Mouse (Mus musculus): ENCODE data around the gene 1700029I15Rik.
A peak's percentile ranks its signal among the peaks of the same experiment; 100 is the strongest.

The 1700029I15Rik gene

DNA sequence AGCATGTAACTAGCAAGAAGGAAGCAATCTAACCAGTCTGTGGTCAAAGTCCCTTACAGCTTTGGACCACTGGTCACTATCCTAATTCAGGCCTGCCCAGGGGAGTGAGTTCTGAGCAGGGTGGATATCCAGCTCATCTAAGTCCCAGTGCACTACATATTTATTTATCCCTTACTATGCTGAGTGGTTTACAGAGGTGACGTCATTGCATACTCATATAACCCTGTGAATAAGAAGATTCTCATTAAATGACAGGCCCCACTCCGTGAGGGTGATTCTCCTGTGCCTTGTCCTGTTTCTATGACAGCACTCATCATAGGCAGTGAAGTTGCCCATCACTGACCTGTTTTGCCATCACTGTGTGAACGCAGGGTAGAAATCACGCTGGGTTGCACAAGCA, 43.0 kb downstream of the 1700029I15Rik start:
- DNase-seq (ENCODE audit: low read depth, low spot score), result no peak

DNA sequence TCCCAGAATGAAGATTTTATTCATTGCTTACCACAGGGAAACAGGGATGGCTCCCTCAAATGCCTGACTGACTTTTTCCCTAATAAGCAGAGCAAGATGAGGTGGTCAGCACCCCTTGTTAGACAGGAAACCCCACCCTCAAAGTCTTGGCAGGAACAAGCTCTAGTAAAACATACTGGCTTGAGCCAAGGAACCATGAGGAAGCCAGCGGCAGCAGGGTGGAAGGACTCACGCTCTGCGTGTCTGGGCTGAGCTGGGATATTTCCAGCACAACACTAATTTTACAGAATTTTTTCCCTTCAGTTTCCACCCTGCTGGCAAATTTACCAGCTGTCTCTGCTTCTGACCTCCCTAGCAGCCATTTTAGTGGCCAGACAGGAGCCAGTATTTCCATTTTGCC, 44.1 kb downstream of the 1700029I15Rik start:
- DNase-seq (ENCODE audit: low read depth, low spot score), result no peak

DNA sequence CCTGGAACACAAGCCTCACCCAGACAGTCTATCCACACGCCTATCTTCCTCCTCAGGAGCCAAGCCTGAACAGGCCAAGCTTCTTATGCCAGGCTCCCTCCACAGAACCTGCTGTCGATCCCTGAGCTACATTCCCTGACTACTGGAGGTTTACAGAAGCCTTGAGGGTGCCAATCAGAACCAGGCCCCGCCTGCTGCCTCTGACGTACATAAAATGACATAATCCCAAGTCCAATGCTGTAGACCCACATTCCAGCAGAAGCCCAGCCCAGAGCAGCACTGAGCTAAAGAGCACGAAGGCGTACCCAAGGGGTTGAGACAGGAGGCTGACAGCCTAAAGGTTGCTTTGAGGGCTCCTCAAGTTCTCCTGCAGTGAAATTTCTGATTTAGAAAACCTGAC, 45.5 kb downstream of the 1700029I15Rik start:
- DNase-seq (ENCODE audit: low read depth, low spot score), result peak; percentile 86

DNA sequence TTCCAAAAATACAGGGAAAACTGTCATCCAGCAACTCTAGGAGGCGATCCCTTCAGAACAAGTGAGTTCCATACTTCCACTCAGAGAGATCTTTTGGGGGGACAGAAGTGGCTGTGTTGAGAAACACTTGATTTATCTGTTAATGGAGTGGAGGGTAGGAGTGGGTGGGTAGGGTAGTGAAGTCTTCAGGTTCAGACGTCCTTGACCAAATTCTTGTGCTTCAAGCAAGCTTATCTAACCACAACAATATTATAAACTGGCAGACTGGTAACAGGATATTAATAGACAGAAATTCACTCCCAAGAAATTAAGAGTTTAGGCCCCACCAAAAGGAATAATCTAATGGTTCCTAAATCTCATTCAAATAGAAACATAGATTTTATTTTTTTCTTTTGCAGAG, 47.8 kb downstream of the 1700029I15Rik start:
- DNase-seq (ENCODE audit: low read depth, low spot score), result no peak

DNA sequence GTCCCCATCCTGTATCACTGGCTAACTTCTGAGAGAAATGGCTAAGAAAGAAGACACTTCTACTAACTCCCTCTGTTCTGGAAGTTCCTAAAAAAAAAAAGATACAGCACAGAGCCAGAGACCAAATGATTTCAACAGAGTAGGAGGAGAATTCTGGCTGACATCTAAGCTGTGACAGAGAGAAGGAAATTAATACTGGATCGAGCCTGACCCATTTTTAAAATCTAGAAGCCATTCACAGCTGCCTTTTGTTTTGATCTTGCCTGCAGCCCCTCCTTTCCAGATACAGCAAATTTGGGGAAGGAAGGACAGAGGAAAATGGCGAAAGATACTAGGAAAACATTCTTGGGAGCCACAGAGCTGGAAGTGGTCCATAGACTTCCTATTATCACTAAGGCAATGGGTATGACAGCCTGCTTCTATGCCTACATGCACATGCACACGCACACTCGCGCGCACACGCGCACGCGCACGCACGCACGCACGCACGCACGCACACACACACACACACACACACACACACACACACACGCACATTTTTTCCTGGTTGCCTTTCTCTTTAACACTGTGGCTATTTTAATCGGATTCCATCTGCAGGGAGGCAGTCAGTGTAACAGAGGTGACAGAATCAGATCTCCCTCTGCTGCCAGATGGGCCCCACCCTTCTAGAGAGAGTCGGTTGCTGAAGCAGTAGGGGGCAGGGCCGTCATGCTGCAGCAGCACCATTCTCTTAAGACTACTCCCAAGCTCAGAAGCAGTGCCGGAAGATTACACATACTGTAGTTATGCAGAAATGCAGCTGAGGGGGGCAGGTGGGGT, 48.6 kb downstream of the 1700029I15Rik start:
- peak; percentile 90 for DNase-seq (ENCODE audit: low read depth, low spot score)

DNA sequence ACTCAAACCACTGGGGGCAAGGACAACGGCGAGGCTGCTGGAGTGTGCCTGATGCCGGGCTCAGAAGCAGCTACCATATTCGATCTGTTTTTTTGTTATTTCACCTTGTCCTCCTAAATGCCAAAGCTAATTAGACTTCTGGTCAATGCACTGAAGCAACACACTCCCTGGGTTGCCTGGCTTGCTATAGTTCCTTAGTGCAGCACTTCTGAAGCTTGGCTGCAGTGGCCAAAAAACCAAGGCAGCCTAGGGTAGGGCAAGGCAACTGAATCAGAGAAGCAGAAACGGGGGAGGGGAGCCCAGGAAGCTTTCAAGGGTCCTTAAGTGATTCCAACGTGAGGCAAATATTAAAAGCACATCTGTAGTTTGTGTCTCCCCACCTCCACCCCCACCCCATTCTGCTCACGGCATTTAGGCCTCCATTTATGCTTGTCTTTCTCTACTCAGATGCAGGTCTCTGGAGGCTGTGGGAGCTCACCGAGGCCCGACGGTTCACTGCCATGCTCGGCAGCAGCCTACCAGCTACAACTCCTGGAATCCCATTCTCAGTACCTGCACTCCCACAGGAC, 49.4 kb downstream of the 1700029I15Rik start:
- DNase-seq (ENCODE audit: low read depth, low spot score), result no peak

DNA sequence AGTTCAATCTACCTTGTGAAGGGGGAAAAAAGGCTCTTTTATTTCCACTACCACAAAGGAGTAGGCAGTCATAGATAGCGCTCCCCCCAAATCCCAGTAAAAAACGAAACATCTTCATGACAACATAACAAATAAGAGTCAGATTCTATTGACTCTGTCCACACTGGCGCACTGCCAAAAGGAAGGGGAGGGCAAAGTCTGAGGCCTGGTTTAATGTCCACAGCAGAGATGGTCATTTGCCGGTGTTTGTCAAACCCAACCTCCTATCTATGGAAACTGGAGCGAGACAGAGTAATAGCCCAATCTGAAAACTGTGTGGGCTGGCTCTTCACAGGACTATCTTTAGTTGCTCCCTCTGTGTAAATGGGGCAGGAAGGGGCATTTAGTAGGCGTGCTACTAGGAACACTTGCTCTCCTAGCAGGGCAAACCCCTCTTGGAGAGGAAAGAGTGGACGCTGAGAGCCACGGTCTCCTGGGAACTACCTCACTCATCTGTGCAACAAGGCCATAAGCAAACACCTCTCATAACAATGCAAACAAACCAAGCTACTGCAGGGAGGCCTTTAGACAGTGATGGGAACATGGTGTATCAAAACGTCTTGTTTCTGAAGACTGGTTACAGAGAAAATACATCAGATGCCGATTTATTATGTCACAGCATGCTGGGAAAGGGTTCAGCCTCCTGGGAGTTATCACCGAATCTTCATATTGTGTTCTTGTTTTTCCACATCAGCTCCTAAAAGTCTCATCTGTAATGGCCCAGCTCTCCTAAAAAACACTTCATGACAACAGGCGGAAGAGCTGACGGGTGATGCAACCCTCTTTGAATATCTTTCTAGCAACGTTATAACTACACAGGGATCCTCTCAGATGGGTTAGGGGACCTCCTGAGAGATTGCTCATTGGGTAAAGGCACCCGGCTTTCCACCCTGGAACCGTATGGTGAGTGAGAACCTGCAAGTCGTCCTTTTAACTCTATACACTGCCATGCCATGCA, 50.3 kb downstream of the 1700029I15Rik start:
- no peak for DNase-seq (ENCODE audit: low read depth, low spot score)

DNA sequence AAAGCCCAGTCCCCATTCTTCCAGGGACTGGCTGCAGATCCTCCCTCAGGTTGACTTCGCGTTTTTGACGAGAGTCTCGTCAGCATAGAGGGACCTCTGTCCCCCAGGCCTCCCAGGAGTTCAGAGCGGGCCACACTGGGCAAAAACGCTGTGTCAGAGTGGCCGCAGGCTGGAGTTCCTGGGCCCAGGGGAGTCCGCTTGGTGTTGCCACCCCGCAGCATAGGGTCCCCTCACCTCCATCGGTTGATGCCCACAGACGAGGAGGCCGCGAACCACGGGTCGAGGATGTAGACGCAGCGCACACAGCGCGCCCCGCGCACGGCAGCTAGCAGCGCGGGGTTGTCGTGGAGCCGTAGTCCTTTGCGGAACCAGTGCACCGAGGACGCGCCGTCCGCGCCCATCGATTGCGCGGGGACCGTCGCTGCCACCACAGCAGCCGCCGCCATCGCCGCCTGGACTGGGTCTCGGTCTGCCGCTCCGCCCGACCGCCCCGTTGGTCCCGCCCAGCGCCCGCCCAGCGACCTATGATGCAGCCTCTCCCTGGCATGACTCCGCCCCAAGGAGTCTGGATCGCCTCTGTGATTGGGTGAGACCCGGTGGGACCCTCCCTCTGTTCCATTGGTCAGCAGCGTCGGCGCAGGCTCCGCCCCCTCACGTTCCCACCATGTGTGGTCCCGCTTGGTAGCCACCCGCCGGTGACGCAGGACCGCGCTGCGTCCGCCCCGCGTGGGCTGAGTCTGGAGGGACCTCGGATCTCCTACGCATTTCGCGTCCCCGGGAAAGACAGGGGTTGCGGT, 51.4 kb downstream of the 1700029I15Rik start, which contains the start of gene Cry2:
Gene Cry2, minus strand, starts transcription at position 466 of the 797 bp plus-strand sequence.
- DNase-seq (ENCODE audit: low read depth, low spot score), result peak; percentile 98

DNA sequence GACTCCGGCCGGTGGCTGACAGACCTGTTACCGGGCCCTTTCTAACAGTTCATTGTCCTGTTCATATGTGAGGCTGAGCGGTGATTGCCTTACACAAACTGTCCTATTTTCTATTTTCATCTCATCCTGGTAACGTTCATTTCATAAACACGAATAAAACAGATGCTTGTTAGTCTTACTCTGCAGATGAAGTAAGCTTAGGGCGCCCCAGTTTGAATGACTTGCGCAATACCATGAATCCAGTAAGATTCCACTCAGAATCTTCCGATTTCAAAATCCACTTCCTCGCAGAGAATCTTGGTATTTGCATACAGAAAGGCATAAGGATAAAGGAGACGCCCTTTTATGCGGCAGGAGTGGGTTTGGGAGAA, 52.0 kb downstream of the 1700029I15Rik start:
- no peak for DNase-seq (ENCODE audit: low read depth, low spot score)

DNA sequence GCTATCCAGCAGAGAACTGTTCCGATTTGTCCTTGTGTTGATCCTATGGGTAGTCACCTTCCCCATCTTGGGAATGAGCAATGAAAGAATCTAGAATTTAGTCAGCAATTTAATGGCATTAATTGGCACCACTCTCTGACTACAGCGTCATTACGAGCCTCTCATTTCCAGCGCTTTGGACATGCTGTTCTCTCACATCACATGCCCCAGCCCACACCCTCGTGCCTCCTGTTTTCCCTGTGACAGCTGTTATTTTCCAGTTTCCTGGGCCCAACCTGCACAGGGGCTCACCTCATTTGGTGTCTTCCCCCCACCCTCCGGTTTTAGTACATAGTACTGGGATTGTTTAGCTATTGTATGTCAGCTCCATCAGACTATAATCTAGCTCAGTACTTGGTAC, 52.7 kb downstream of the 1700029I15Rik start:
- DNase-seq (ENCODE audit: low read depth, low spot score), result no peak

All from R1 (cell line).